8 mouse cellular contexts compared by ENCODE assay signal in genomic region chr1:120468891-120469290, GRCm38 (mm10). TPM values are rescaled to one million over a fixed set of nuclear protein-coding genes. Genes with fewer than 3 reads are reported as not detected.
A peak's percentile ranks its signal among the peaks of the same experiment; 100 is the strongest.
DNase-seq lines count a peak whose midpoint lies in the region; ATAC-seq and TF ChIP-seq lines count a peak whose summit lies in the region.

No protein-coding gene starts in this region.

- H3K9ac ChIP-seq in ES-E14 (ENCODE audit: insufficient read depth, low read depth, low read length, poor library complexity, severe bottlenecking) = no peak overlapping the region
- no peak overlapping the region for H3K9ac ChIP-seq in midbrain, embryonic 12.5 days (replicated peaks)

- no peaks in the 10 kb centered on the region; the same call in 1 of the 2 replicates for H3K27me3 ChIP-seq in midbrain, embryonic 12.5 days

- H3K4me3 ChIP-seq in ES-E14 (ENCODE audit: insufficient read depth in 1 of 2, low read depth in 1 of 2, low read length in 2 of 2, poor library complexity in 1 of 2, severe bottlenecking in 1 of 2) = no peak overlapping the region
- H3K4me3 ChIP-seq in left cerebral cortex, adult 2 months = no peak overlapping the region
- no peak overlapping the region for H3K4me3 ChIP-seq in midbrain, embryonic 12.5 days

- WGBS in midbrain, embryonic 12.5 days = 10% methylated on average over 15 of the region's 15 CpGs

- DNase-seq in gastrocnemius, adult 18-20 months (ENCODE audit: low spot score) = peak; percentile 12
- DNase-seq in gastrocnemius, postnatal 25 days = no peak
- DNase-seq in ES-E14 (ENCODE audit: low read depth, low spot score) = peak; percentile 47
- peak; percentile 72 for DNase-seq in embryo, embryonic 9.5 days (ENCODE audit: extremely low spot score)
- DNase-seq in left cerebral cortex, adult 2 months (ENCODE audit: extremely low spot score in 1 of 2, low spot score in 2 of 2) = peak; percentile 29 to 40
- peak; percentile 16 for DNase-seq in testis, postnatal 14 days (ENCODE audit: low spot score)

- no peaks in the 10 kb centered on the region for H3K9me3 ChIP-seq in ES-E14 (ENCODE audit: control insufficient read depth, insufficient read depth, low read depth, low read length)
- no peaks in the 10 kb centered on the region for H3K9me3 ChIP-seq in midbrain, embryonic 12.5 days

- no peak overlapping the region for H3K27ac ChIP-seq in ES-E14 (ENCODE audit: insufficient read depth, low read depth, low read length, poor library complexity, severe bottlenecking)
- no peak overlapping the region for H3K27ac ChIP-seq in left cerebral cortex, adult 2 months
- H3K27ac ChIP-seq in midbrain, embryonic 12.5 days (replicated peaks) = no peak overlapping the region

- no peaks in the 10 kb centered on the region for H3K36me3 ChIP-seq in ES-E14 (ENCODE audit: control insufficient read depth, insufficient read depth, low read length, poor library complexity, severe bottlenecking)
- no peaks in the 10 kb centered on the region for H3K36me3 ChIP-seq in midbrain, embryonic 12.5 days

- intact Hi-C loops in left cerebral cortex, adult 2 months (cut with DNase I) = loop anchor here (2.0 to 5.0 kb wide), 2 partner anchors 142 to 297 kb away; no protein-coding TSS in a partner anchor

- in situ Hi-C loops in ES-E14 (cut with MboI; ENCODE audit: low sequenced_read_pairs in 2 of 2, unreplicated experiment in 2 of 2) = no loop called here

- ATAC-seq in hematopoietic stem cell, adult 5-6 weeks (replicated peaks in 1 of 2; ENCODE audit: insufficient read depth in 1 of 2, low FRiP score in 2 of 2, low TSS enrichment in 1 of 2, low read depth in 1 of 2, poor library complexity in 2 of 2, severe bottlenecking in 2 of 2) = peak; percentile 68 to 74
- peak; percentile 38; the same call in 1 of the 2 replicates for ATAC-seq in midbrain, embryonic 12.5 days (ENCODE audit: low FRiP score, low read depth)

- TF ChIP-seq CTCF in left cerebral cortex, adult 2 months (IDR thresholded peaks at IDR 0.05) = peak; percentile 60

- H3K4me1 ChIP-seq in ES-E14 (ENCODE audit: control insufficient read depth in 2 of 2, insufficient read depth in 2 of 2, low read length in 2 of 2, poor library complexity in 1 of 2) = no peaks in the 10 kb centered on the region
- no peaks in the 10 kb centered on the region for H3K4me1 ChIP-seq in midbrain, embryonic 12.5 days

- H3K4me2 ChIP-seq in midbrain, embryonic 12.5 days (replicated peaks) = no peak overlapping the region

TF ChIP-seq in ES-E14, 5 proteins besides CTCF, POLR2A, EP300 and RAD21:
- TF ChIP-seq ZC3H11A (IDR thresholded peaks at IDR 0.05; ENCODE audit: borderline replicate concordance, low read depth, low read length) = peak; percentile 73; the same call in 1 of the 2 replicates
- TF ChIP-seq ZNF384 (IDR thresholded peaks at IDR 0.05; ENCODE audit: low read depth, low read length) = peak; percentile 5; the same call in 1 of the 2 replicates
- no peak for TF ChIP-seq MAFK (IDR thresholded peaks at IDR 0.05; ENCODE audit: insufficient read depth, low read depth, low read length)
- TF ChIP-seq CHD2 (IDR thresholded peaks at IDR 0.05; ENCODE audit: low read depth, low read length) = no peak

RNA-seq across cellular contexts. Expression of gene Marco, which starts 35.9 kb away (rescaled TPM):
- total RNA-seq in gastrocnemius, adult 18-20 months (2021) = not detected
- total RNA-seq in gastrocnemius, postnatal 25 days (2021) = under 1 TPM in 1 of 2 experiments, not detected in 1; 0.13 TPM
- not detected in 2 replicates for total RNA-seq in ES-E14 (2012; rRNA removed)
- total RNA-seq in hematopoietic stem cell, adult 5-6 weeks (2017) = not detected in 2 replicates
- not detected for total RNA-seq in left cerebral cortex, adult 2 months (2021)
- not detected in 2 replicates for polyA plus RNA-seq in midbrain, embryonic 12.5 days (2016; fragmentation: Nextera tagmentation; extraction: Ambion mirVana)
